Mouse (Mus musculus): ENCODE data around the gene Sgce.

DNA sequence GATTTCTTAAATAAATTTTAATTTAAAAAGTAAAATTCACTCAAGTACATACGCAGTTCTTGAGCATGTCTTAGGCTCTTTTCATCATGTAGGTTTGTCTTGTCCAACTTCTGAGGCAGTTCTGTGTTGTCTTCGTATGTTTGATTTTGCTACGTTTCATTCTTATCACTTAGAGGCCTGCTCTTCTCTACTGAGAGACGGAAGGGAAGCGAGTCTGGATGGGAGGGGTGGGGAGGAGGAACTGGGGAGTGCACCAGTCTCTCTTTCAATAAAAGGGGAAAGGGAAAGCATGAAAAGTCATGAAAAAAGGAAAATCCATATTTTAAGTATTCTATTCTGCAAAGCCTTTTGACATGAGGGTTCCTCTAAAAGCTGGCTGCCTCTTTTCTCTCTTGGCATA, 91.5 kb downstream of the Sgce start:
- TF ChIP-seq MAX (IDR thresholded peaks at IDR 0.05; ENCODE audit: low read depth) (no peak), CEBPB (IDR thresholded peaks at IDR 0.05; ENCODE audit: insufficient read depth, poor library complexity, severe bottlenecking) (no peak), MYOG (IDR thresholded peaks at IDR 0.05; ENCODE audit: control insufficient read depth in 1 of 3, insufficient read depth in 1 of 3, insufficient read length in 2 of 3, low read depth in 2 of 3) (no peak), REST (IDR thresholded peaks at IDR 0.05; ENCODE audit: insufficient read depth, insufficient read length) (no peak), POLR2A (IDR thresholded peaks at IDR 0.05; ENCODE audit: insufficient read length, low read depth) (no peak), TCF12 (IDR thresholded peaks at IDR 0.05; ENCODE audit: insufficient read depth, poor library complexity, severe bottlenecking) (no peak), USF1 (IDR thresholded peaks at IDR 0.05; ENCODE audit: low read depth) (no peak)
